Mouse (Mus musculus): ENCODE measurements around the gene Car6.

Gene Car6

DNA sequence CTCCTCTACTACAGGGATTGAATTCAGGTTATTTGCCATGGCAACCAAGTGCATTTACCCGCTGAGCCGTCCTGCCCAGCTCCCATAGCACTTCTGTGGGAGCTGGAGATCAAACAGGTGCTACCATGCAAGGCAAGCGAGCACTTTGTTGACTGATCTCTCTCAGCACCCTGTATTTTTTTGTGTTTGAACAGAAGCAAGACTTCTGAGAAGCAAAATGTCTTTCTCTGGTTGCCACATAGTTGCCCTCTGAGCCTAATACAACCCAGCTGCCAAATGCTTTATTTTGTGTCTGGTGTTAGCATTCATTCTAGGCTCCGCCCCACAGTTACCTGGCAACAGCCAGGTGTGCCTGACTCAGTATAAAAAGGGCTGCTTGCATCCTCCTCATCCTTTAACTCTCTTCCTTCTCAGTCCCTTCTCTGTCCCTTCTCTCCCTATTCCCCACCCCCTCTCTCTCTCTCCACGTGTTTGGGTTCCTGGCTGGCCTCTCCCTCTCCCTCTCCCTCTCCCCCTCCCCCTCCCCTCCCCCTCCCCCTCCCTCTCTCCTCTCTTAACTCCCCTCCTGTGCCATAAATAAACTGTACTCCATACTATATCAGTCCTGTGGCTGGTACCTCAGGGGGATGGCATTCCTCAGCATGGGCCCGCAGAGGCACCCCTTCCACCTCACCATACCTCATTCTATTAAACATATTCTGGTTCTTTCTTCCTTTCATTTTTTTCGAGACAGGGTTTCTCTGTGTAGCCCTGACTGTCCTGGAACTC lies 27.6 kb upstream of the Car6 start:
- DNase-seq, result no peak

DNA sequence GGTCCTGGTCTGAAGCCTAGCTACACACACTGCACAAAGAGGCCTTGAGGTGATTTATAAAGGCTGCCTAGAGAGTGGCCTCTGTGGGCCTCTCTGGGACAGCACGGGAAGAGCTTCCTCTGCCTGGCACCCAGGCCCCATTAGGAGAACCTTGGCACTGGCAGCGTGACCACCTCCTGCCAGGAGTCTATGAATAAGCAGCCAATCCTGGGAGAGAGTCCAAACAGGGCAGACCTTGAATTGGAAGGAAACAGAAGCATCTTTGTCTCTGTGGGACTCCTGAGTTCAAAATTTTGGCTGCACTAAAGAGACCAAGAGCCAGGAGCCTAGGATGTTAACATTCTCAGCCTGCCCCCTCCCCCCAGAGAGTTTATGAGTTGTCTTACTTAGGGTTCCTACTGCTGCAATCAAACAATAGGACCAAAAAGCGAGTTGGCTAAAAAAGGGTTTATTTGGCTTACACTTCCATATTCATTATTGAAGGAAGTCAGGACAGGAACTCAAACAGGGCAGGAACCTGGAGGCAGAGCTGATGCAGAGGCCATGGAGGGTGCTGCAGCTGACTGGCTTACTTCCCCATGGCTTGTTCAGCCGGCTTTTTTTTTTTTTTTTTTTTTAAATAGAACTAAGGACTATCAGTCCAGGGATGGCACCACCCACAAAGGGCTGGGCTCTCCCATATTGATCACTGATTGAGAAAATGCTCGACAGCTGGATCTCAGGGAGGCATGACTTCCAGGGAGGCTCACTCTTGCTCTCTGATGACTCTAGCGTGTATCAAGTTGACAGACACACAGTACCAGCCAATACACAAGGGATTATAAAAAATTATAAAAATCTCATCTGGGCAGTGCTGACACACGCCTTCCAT lies 25.9 kb upstream of the Car6 start:
- DNase-seq, result no peak

- no peak for DNase-seq
Measured at GRCm38 (mm10) chr4:150225700-150226099, 24.6 kb upstream of the Car6 start.

- no peak for DNase-seq
Measured at GRCm38 (mm10) chr4:150223830-150224229, 22.7 kb upstream of the Car6 start.

DNA sequence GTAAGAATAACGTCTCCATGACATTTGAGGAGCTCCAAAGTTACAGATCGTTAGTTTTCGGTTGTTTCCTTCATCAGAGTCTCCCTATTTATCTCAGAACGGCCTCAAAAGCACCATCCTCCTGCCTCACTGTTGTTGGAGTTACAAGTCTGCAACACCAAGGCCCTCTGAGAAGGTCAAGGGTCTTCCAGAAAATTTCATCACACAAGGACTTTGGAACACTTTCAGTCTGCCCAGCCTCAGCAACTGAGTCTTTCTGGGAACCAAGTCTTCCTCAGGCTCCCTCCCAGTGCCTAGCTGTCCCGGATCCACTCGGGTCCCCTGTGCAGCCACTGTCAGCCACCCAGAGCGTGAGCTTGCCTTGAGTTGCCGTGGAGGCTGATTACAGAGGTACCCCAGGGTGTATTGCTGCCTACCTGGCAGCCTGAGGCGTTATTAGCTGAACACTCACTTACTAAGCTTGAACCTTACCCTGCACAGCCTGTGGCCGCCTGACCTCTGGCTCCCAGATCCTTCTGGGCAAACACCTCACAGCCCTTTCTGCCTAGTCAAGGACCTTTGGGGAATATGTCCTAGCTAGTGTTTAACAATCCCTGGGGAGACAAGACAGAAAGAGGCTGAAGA lies 20.0 kb upstream of the Car6 start:
- no peak for DNase-seq

DNA sequence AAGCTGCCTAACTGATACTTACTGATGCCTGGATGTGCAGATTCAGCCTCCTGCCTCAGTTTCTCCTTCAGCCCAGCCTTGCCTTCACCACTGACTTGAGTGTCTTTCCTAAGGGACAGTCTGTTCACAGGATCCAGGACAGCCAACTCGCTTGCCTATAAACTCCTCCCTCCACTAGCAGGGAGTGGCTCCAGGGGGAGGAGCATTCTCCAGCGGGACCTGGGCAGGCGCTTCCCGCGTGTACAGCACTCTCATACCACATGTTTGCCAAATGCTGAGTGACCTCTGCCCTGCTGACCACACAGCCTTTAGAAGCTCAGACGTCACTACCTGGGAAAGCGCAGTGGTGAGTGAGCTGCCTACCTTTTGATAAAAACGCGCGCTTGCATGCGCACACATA lies 19.5 kb upstream of the Car6 start:
- DNase-seq, result peak; percentile 31

DNA sequence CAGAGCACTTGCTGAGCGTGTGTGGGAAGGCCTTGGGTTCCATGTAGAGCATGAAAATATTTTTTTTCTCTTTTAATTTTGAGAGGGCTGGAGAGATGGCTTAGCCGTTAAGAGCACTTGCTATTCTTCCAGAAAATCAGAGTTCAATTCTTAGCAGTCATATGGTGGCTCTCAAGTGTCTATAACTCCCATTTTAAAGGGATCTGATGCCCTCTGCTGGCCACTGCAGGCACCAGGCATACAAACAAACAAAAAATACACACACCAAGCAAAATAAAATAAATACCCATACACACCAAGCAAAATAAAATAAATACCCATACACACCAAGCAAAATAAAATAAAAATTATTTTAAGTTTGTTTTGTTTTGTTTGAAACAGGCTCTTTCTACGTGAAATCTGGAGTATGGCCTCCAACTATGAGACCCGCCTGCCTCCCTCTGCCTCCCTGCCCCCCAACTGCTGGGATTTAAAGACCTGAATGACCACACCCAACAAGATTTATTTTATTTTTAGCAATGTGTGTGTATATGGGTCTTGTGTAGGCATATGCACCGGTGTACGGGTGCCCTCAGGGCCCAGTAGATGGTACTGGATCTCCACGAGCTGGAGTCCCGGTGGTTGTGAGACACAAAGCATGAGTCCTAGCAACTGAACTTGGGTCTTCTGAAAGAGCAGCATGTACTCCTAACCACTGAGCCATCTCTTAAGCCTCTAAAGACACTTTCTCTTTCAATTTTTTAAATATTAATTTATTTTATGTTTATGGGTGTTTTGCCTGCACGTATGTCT lies 18.6 kb upstream of the Car6 start:
- peak; percentile 77 for DNase-seq

- DNase-seq, result no peak
Measured at GRCm38 (mm10) chr4:150217935-150218334, 16.8 kb upstream of the Car6 start.

GRCm38 (mm10) chr4:150217042-150217554 lies 16.0 kb upstream of the Car6 start:
- no peak for DNase-seq

GRCm38 (mm10) chr4:150216423-150216822 lies 15.3 kb upstream of the Car6 start:
- no peak for DNase-seq

DNA sequence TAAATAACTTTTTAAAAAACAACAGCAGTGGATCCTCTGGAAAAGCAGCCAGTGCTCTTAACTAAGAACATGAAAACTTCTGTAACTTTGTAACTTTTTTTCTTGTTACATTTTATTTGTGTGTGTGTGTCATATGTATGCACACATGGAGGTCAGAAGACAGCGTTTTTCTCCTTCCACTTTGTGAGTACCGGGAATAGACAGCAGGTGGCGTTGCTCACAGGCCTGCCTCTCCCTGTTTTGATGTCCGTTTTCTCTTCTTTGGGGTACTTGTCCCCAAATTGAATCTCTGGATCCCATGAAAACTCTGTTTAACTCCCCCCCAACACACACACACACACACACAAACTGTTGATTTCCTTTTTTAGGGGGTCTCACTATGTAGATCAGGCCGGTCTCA lies 12.8 kb upstream of the Car6 start:
- DNase-seq, result no peak

DNA sequence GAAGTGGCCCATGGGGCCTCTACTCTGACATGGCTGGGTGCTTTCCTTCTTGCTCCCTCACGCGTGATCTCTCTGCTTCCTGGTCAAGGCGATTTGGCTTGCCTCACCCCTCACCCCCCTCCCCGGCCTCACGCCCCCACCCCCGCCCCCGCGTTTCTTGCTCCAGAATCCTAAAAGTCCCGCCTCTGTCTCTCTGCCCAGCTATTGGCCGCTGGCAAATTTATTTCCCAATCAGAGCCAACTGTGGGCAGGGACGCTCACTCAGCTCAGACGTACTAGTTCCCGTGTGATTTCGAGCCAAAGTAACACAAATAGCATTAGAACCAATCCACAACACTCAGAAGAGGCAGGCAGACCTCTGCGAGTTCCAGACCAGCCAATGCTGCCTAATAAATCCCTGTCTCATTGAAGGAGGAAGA lies 11.4 kb upstream of the Car6 start:
- DNase-seq, result peak; percentile 35

GRCm38 (mm10) chr4:150211930-150212552 lies 10.9 kb upstream of the Car6 start:
- no peak for DNase-seq

DNA sequence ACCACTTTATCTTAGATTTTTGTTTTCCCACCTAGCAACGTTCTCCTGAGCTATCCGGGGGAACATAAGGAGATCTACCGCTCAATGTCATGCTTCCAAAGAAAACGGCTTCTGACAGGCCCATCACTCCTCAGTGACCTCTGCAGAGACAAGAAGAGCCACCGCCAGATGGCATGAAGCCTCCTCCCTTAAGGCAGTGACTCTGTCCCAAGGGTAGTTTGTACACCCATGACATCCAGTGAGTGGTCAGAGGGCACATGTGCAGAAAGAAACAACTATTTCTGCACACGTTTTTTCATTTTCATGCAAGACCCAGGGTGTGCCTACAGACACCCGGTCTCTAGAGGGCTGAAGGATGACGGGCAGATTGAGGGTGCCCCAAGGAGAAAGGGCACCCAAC lies 9.2 kb upstream of the Car6 start:
- DNase-seq, result no peak

DNA sequence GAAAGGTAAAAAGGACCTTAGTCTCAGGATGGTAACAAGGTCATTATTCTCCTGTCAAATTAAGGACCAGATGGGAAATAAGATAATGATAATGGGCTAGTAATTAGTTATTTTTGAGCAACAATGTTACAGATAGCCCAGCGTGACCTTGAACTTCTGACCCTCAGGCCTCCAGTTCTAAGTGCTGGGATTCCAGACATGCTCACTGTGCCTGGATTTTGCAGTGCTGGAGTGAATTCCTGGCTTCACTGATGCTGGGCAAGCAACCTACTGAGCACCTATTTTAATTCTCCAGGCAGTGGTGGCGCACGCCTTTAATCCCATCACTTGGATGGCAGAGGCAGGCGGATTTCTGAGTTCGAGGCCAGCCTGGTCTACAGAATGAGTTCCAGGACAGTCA lies 8.6 kb upstream of the Car6 start:
- no peak for DNase-seq

DNA sequence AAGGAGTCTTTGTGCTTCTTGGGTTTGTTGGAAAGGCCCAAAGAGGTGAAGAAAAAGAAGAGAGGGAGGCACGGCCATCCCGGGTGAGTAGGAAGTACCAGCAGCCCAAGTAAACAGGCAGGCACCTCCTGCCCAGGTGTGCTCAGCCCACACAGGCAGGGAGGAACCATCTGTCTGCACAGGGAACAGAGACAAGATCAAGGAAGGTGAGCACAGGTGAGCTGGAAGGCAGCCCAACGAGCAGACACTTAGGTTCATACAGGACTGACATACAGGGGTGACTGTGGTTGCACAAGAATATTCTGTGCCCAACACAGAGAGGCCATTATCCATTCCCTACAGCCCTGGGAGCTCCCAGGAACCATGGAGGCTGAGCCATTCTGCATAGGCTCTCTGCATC lies 3.7 kb upstream of the Car6 start:
- no peak for DNase-seq

- DNase-seq, result no peak
Measured at GRCm38 (mm10) chr4:150202702-150203101, 1.6 kb upstream of the Car6 start.

DNA sequence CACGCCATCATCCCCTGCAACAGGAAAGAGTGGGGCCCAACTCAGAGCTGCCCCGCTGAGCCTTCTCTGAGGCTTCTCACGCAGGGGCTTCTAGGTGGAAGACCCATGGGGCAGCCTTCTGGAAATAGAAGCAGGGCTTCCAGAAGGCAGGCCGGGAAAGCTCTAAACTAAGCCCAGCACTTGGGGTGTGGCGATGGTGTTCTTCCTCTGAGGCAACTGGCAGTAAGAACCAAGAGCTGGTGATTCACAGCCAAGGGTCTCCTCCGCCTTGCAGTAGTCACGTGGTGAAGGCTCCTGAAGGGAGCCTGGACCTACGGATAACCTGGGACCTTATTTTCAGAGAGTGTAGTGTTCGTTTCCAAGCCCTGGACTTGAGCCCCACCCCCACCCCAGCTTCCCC lies 2.9 kb downstream of the Car6 start:
- no peak for DNase-seq

GRCm38 (mm10) chr4:150193915-150194314 lies 7.2 kb downstream of the Car6 start:
- DNase-seq, result peak; percentile 51

- DNase-seq, result no peak
Measured at GRCm38 (mm10) chr4:150192199-150192598, 8.9 kb downstream of the Car6 start.

GRCm38 (mm10) chr4:150188236-150188635 lies 12.9 kb downstream of the Car6 start:
- no peak for DNase-seq

GRCm38 (mm10) chr4:150181304-150181703 lies 19.8 kb downstream of the Car6 start:
- no peak for DNase-seq

Data from lung, postnatal 14 days (tissue).